Mouse (Mus musculus) left cerebral cortex, postnatal 10 days (tissue): ENCODE measurements around the gene Zfp385b. TPM values are rescaled to one million over a fixed set of nuclear protein-coding genes. Genes with fewer than 3 reads are reported as not detected.
"Not testable (repeated sequence)": the region's sequence is repeated elsewhere in the genome, so short reads cannot be mapped to it uniquely, and the experiment has no call there.

Experiments used
- DNase-seq, 2 experiments: peaks; one replicate each; pipeline ENCODE4 v3.0.0; 2021 to 2022; ENCODE audit warnings: low spot score in 2 of 2, mixed read lengths in 1 of 2; ENCODE audit errors: extremely low spot score in 1 of 2
- intact Hi-C: fragments of 180-260 bp; cut with DNase I; formaldehyde crosslinking; loops from one replicate; pipeline ENCODE4 v1.15.1; 2025
- total RNA-seq, 2 experiments: library from RNA; stranded (reverse); gene quantifications; 2 replicates each; pipeline ENCODE4 v1.2.3; 2021

The Zfp385b gene
- total RNA-seq, 2 experiments from 2014 or later: 41.6 to 42.4 TPM

- DNase-seq: peak in 1 of 2 experiments; percentile 34
- intact Hi-C loops: loop anchor here (10.0 kb wide), 1 partner anchor 248 kb away; no protein-coding TSS in a partner anchor
Observed at GRCm38 (mm10) chr2:77456602-77457001, 362.8 kb downstream of the Zfp385b start.

- no peak for DNase-seq
- intact Hi-C loops: loop anchor here (10.0 kb wide), 1 partner anchor 250 kb away; no protein-coding TSS in a partner anchor
Observed at GRCm38 (mm10) chr2:77454341-77454937, 365.0 kb downstream of the Zfp385b start.

GRCm38 (mm10) chr2:77453786-77454185 lies 365.7 kb downstream of the Zfp385b start:
- intact Hi-C loops: loop anchor here (10.0 kb wide), 1 partner anchor 251 kb away; no protein-coding TSS in a partner anchor
- no peak for DNase-seq

GRCm38 (mm10) chr2:77450017-77450416 lies 369.4 kb downstream of the Zfp385b start:
- not testable (repeated sequence) for DNase-seq
- intact Hi-C loops: loop anchor here (10.0 kb wide), 1 partner anchor 255 kb away; no protein-coding TSS in a partner anchor

- intact Hi-C loops: no loop called here
- no peak for DNase-seq
Observed at GRCm38 (mm10) chr2:77448951-77449480, 370.4 kb downstream of the Zfp385b start.

- intact Hi-C loops: no loop called here
- no peak for DNase-seq
Observed at GRCm38 (mm10) chr2:77444282-77444681, 375.2 kb downstream of the Zfp385b start.

- intact Hi-C loops: no loop called here
- DNase-seq: no peak
Observed at GRCm38 (mm10) chr2:77440591-77440990, 378.8 kb downstream of the Zfp385b start.

GRCm38 (mm10) chr2:77436241-77436759 lies 383.1 kb downstream of the Zfp385b start:
- intact Hi-C loops: no loop called here
- no peak for DNase-seq

- no peak for DNase-seq
- intact Hi-C loops: no loop called here
Observed at GRCm38 (mm10) chr2:77419476-77419875, 400.0 kb downstream of the Zfp385b start.

GRCm38 (mm10) chr2:77418078-77418477 lies 401.4 kb downstream of the Zfp385b start:
- intact Hi-C loops: no loop called here

GRCm38 (mm10) chr2:77412171-77412570 lies 407.3 kb downstream of the Zfp385b start:
- no peak for DNase-seq
- intact Hi-C loops: no loop called here

More at GRCm38 (mm10) chr2:77418078-77418477, 401.4 kb downstream of the Zfp385b start:
- DNase-seq: no peak

GRCm38 (mm10) chr2:77411612-77412011 lies 407.8 kb downstream of the Zfp385b start:
- DNase-seq: no peak
- intact Hi-C loops: no loop called here

- intact Hi-C loops: no loop called here
- DNase-seq: no peak
Observed at GRCm38 (mm10) chr2:77409521-77410135, 409.8 kb downstream of the Zfp385b start.

- DNase-seq: no peak
- intact Hi-C loops: no loop called here
Observed at GRCm38 (mm10) chr2:77408972-77409371, 410.5 kb downstream of the Zfp385b start.

- no peak for DNase-seq
- intact Hi-C loops: no loop called here
Observed at GRCm38 (mm10) chr2:77402329-77402728, 417.1 kb downstream of the Zfp385b start.

GRCm38 (mm10) chr2:77401438-77402235 lies 417.8 kb downstream of the Zfp385b start:
- intact Hi-C loops: no loop called here
- peak; percentile 36 to 39 for DNase-seq

GRCm38 (mm10) chr2:77393881-77394280 lies 425.6 kb downstream of the Zfp385b start:
- no peak for DNase-seq
- intact Hi-C loops: no loop called here

- intact Hi-C loops: no loop called here
- no peak for DNase-seq
Observed at GRCm38 (mm10) chr2:77388186-77388585, 431.3 kb downstream of the Zfp385b start.

- intact Hi-C loops: no loop called here
- peak in 1 of 2 experiments; percentile 45 for DNase-seq
Observed at GRCm38 (mm10) chr2:77386515-77386914, 432.9 kb downstream of the Zfp385b start.
